Mouse (Mus musculus) kidney, adult 18-20 months (tissue): ENCODE results near the gene Hist1h2bc.

Source experiments
- DNase-seq: peaks from one replicate; pipeline ENCODE4 v3.0.0; 2021

The Hist1h2bc gene

GRCm38 (mm10) chr13:23738677-23739068, 54.7 kb downstream of the Hist1h2bc start, which contains the start of gene Hist1h1c:
Gene Hist1h1c (plus strand): TSS chr13:23738808.
- peak; percentile 90 for DNase-seq

DNA sequence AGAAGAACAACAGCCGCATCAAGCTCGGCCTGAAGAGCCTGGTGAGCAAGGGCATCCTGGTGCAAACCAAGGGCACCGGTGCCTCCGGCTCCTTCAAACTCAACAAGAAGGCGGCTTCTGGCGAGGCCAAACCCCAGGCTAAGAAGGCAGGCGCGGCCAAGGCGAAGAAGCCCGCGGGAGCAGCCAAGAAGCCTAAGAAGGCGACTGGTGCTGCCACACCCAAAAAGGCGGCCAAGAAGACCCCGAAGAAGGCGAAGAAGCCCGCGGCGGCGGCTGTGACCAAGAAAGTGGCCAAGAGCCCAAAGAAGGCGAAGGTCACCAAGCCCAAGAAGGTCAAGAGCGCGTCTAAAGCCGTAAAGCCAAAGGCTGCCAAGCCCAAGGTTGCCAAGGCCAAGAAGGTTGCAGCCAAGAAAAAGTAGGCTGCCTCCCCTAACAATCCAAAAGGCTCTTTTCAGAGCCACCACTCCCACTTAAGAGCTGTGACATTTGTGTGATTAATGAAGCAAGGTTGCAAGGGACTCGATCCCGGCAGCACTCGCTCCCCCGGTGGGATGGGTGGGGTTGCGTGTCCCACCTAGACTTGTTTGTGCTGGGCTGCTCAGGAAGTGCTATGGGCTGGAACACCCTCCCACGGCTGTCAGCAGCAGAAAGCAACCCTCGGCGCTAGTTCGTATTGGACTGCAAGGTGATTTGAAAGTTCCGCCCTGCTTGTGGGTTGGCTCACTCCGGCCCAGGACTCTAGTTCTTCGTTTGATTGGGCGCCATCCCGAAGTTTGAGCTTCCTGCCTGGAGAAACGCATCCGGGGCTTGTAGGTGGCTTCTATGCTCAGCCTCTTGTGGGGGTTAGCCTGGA, 55.3 kb downstream of the Hist1h2bc start:
- DNase-seq, result peak; percentile 92

GRCm38 (mm10) chr13:23739922-23740252, 55.9 kb downstream of the Hist1h2bc start:
- no peak for DNase-seq

GRCm38 (mm10) chr13:23740256-23740840, 56.3 kb downstream of the Hist1h2bc start:
- no peak for DNase-seq

DNA sequence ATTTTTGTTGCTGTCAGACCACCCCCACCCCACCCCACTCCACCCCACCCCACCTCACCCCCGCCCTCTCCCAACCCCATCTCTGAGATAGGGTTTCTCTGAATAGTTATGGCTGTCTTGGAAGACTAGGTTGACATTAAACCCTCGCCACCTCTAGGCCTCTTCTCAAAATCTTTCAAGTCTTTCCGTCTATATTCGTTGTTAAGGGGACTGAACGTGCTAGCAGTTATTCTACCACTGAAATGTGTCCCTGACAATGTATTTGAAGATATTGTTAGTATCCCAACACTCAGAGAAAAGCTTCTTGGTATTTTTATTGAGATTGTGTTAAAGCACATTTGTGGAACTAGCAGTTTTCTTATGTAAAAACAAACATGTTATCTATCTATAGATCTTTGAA, 56.9 kb downstream of the Hist1h2bc start:
- no peak for DNase-seq

DNA sequence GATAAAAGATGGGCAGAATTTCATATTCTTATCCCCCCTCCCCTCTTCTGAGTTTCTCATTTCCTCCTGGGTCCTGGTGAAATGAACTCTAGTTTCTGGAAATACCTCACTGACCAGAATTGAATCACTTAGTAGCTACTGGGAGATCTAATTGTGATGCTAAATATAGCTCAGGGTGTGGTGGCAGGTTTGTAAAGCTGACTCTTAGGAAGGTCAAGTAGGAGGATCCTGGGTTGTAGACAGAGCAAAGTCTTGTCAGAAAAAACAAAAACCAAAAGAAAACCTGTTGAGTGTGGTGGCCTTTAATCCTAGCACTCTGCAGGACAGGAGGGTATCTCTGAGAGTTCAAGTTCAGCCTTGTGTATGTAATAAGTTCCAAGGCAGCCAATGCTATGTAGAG, 58.0 kb downstream of the Hist1h2bc start:
- no peak for DNase-seq
